Mouse (Mus musculus): ENCODE data around the gene Agap3. TPM values are rescaled to one million over a fixed set of nuclear protein-coding genes. Genes with fewer than 3 reads are reported as not detected.

The Agap3 gene
- polyA plus RNA-seq, 1 experiment = 44.7 TPM

GRCm38 (mm10) chr5:24482247-24483079, 30.5 kb downstream of the Agap3 start:
- no peaks in the 10 kb centered on the region for H3K4me1 ChIP-seq (ENCODE audit: control insufficient read depth, insufficient read depth, insufficient read length)
- TF ChIP-seq CTCF (IDR thresholded peaks at IDR 0.05; ENCODE audit: extremely low read depth, insufficient read depth, insufficient read length, insufficient replicate concordance) (no peak; the same call in 1 of the 2 replicates), POLR2A (IDR thresholded peaks at IDR 0.05; ENCODE audit: low read depth, low read length) (no peak)
- WGBS = 95% methylated on average over 41 of the region's 41 CpGs
- DNase-seq (ENCODE audit: low read depth in 1 of 2, low spot score in 2 of 2) = no peak
- no peak overlapping the region for H3K4me3 ChIP-seq (ENCODE audit: extremely low read depth, insufficient read depth, insufficient read length)
- no peaks in the 10 kb centered on the region for H3K27me3 ChIP-seq (ENCODE audit: control insufficient read depth, insufficient read depth, low read length)
- no peak overlapping the region for H3K27ac ChIP-seq (ENCODE audit: insufficient read depth, low read length)
- peaks cover 31% of the 10 kb centered on the region for H3K36me3 ChIP-seq (ENCODE audit: control insufficient read depth, insufficient read depth, low read length)

- 56% methylated on average over 11 of the region's 11 CpGs for WGBS
- TF ChIP-seq POLR2A (IDR thresholded peaks at IDR 0.05; ENCODE audit: low read depth, low read length) (no peak), CTCF (IDR thresholded peaks at IDR 0.05; ENCODE audit: extremely low read depth, insufficient read depth, insufficient read length, insufficient replicate concordance) (peak; percentile 75; the same call in 1 of the 2 replicates)
- H3K4me3 ChIP-seq (ENCODE audit: extremely low read depth, insufficient read depth, insufficient read length) = no peak overlapping the region
- H3K27ac ChIP-seq (ENCODE audit: insufficient read depth, low read length) = no peak overlapping the region
- peaks cover 30% of the 10 kb centered on the region for H3K36me3 ChIP-seq (ENCODE audit: control insufficient read depth, insufficient read depth, low read length)
- no peaks in the 10 kb centered on the region for H3K4me1 ChIP-seq (ENCODE audit: control insufficient read depth, insufficient read depth, insufficient read length)
- H3K27me3 ChIP-seq (ENCODE audit: control insufficient read depth, insufficient read depth, low read length) = no peaks in the 10 kb centered on the region
- DNase-seq (ENCODE audit: low read depth in 1 of 2, low spot score in 2 of 2) = peak; percentile 9 to 29
Observed at GRCm38 (mm10) chr5:24483326-24483725, 31.3 kb downstream of the Agap3 start.

GRCm38 (mm10) chr5:24484963-24485362, 33.0 kb downstream of the Agap3 start:
- H3K27me3 ChIP-seq (ENCODE audit: control insufficient read depth, insufficient read depth, low read length) = no peaks in the 10 kb centered on the region
- H3K36me3 ChIP-seq (ENCODE audit: control insufficient read depth, insufficient read depth, low read length) = peaks cover 25% of the 10 kb centered on the region
- 94% methylated on average over 22 of the region's 22 CpGs for WGBS
- TF ChIP-seq CTCF (IDR thresholded peaks at IDR 0.05; ENCODE audit: extremely low read depth, insufficient read depth, insufficient read length, insufficient replicate concordance) (no peak), POLR2A (IDR thresholded peaks at IDR 0.05; ENCODE audit: low read depth, low read length) (no peak)
- no peak overlapping the region for H3K27ac ChIP-seq (ENCODE audit: insufficient read depth, low read length)
- DNase-seq (ENCODE audit: low read depth in 1 of 2, low spot score in 2 of 2) = no peak
- no peaks in the 10 kb centered on the region for H3K4me1 ChIP-seq (ENCODE audit: control insufficient read depth, insufficient read depth, insufficient read length)
- no peak overlapping the region for H3K4me3 ChIP-seq (ENCODE audit: extremely low read depth, insufficient read depth, insufficient read length)

- DNase-seq (ENCODE audit: low read depth in 1 of 2, low spot score in 2 of 2) = peak; percentile 15 to 68
- Histone ChIP-seq H3K27ac (ENCODE audit: insufficient read depth, low read length) (no peak overlapping the region), H3K4me3 (ENCODE audit: extremely low read depth, insufficient read depth, insufficient read length) (no peak overlapping the region), H3K4me1 (ENCODE audit: control insufficient read depth, insufficient read depth, insufficient read length) (no peaks in the 10 kb centered on the region), H3K36me3 (ENCODE audit: control insufficient read depth, insufficient read depth, low read length) (peaks cover 23% of the 10 kb centered on the region), H3K27me3 (ENCODE audit: control insufficient read depth, insufficient read depth, low read length) (no peaks in the 10 kb centered on the region)
- TF ChIP-seq CTCF (IDR thresholded peaks at IDR 0.05; ENCODE audit: extremely low read depth, insufficient read depth, insufficient read length, insufficient replicate concordance) (peak; percentile 90), POLR2A (IDR thresholded peaks at IDR 0.05; ENCODE audit: low read depth, low read length) (no peak)
- WGBS = 11% methylated on average over 8 of the region's 8 CpGs
Observed at GRCm38 (mm10) chr5:24486097-24486496, 34.1 kb downstream of the Agap3 start.

- Histone ChIP-seq H3K4me1 (ENCODE audit: control insufficient read depth, insufficient read depth, insufficient read length) (no peaks in the 10 kb centered on the region), H3K4me3 (ENCODE audit: extremely low read depth, insufficient read depth, insufficient read length) (no peak overlapping the region), H3K27ac (ENCODE audit: insufficient read depth, low read length) (no peak overlapping the region), H3K27me3 (ENCODE audit: control insufficient read depth, insufficient read depth, low read length) (no peaks in the 10 kb centered on the region), H3K36me3 (ENCODE audit: control insufficient read depth, insufficient read depth, low read length) (peaks cover 24% of the 10 kb centered on the region)
- no peak for DNase-seq (ENCODE audit: low read depth in 1 of 2, low spot score in 2 of 2)
- 97% methylated on average over 5 of the region's 5 CpGs for WGBS
- no peak for TF ChIP-seq CTCF (IDR thresholded peaks at IDR 0.05; ENCODE audit: extremely low read depth, insufficient read depth, insufficient read length, insufficient replicate concordance)
- TF ChIP-seq POLR2A (IDR thresholded peaks at IDR 0.05; ENCODE audit: low read depth, low read length) = no peak
Observed at GRCm38 (mm10) chr5:24486738-24487137, 34.8 kb downstream of the Agap3 start.

- H3K36me3 ChIP-seq (ENCODE audit: control insufficient read depth, insufficient read depth, low read length) = peaks cover 20% of the 10 kb centered on the region
- DNase-seq (ENCODE audit: low read depth in 1 of 2, low spot score in 2 of 2) = no peak
- WGBS = 93% methylated on average over 14 of the region's 14 CpGs
- no peak for TF ChIP-seq POLR2A (IDR thresholded peaks at IDR 0.05; ENCODE audit: low read depth, low read length)
- TF ChIP-seq CTCF (IDR thresholded peaks at IDR 0.05; ENCODE audit: extremely low read depth, insufficient read depth, insufficient read length, insufficient replicate concordance) = no peak
- no peak overlapping the region for H3K4me3 ChIP-seq (ENCODE audit: extremely low read depth, insufficient read depth, insufficient read length)
- H3K27ac ChIP-seq (ENCODE audit: insufficient read depth, low read length) = no peak overlapping the region
- H3K27me3 ChIP-seq (ENCODE audit: control insufficient read depth, insufficient read depth, low read length) = no peaks in the 10 kb centered on the region
- H3K4me1 ChIP-seq (ENCODE audit: control insufficient read depth, insufficient read depth, insufficient read length) = no peaks in the 10 kb centered on the region
Observed at GRCm38 (mm10) chr5:24490413-24490920, 38.5 kb downstream of the Agap3 start.
